Mouse (Mus musculus) E14TG2a.4 (cell line): ENCODE data around the gene Nr4a1.
A peak's percentile ranks its signal among the peaks of the same experiment; 100 is the strongest.

ENCODE experiments used
- H3K27me3 ChIP-seq: 2 replicates; pipeline ENCODE4 v1.6.1; 2014; ENCODE audit warnings: low read length, control low read depth; ENCODE audit not compliant: insufficient read depth
- H3K36me3 ChIP-seq: 2 replicates; pipeline ENCODE4 v1.6.1; 2014; ENCODE audit warnings: low read length, control low read depth; ENCODE audit not compliant: insufficient read depth
- H3K4me1 ChIP-seq: replicated peaks from 2 replicates; pipeline ENCODE4 v1.6.1; 2014; ENCODE audit warnings: low read depth, low read length, control low read depth
- H3K4me3 ChIP-seq: replicated peaks from 2 replicates; pipeline ENCODE4 v1.5.1; 2014; ENCODE audit warnings: mild to moderate bottlenecking, low read length
- H3K9me3 ChIP-seq: 2 replicates; pipeline ENCODE4 v1.6.1; 2014; ENCODE audit warnings: low read length, control low read depth
- CTCF ChIP-seq: conservative IDR thresholded peaks from 2 replicates; pipeline ENCODE4 v1.5.1; 2014; ENCODE audit warnings: low read length
- NANOG ChIP-seq: IDR thresholded peaks from 2 replicates; pipeline ENCODE4 v1.6.1; 2014; ENCODE audit warnings: borderline replicate concordance, low read length, mixed read lengths
- POU5F1 ChIP-seq: IDR thresholded peaks from 2 replicates; pipeline ENCODE4 v1.6.1; 2014; ENCODE audit warnings: low read length, borderline replicate concordance

Gene Nr4a1

GRCm38 (mm10) chr15:101256463-101257206 lies 2.6 kb downstream of the Nr4a1 start:
- Histone ChIP-seq H3K4me1 (peaks cover 81% of the 10 kb centered on the region), H3K9me3 (no peaks in the 10 kb centered on the region), H3K36me3 (peaks cover 32% of the 10 kb centered on the region), H3K27me3 (no peaks in the 10 kb centered on the region), H3K4me3 (peak overlapping the region; percentile 21; the same call in 1 of the 2 replicates)
- no peak for TF ChIP-seq CTCF
- no peak for TF ChIP-seq NANOG
- no peak for TF ChIP-seq POU5F1

GRCm38 (mm10) chr15:101258420-101258819 lies 4.4 kb downstream of the Nr4a1 start:
- H3K4me3 ChIP-seq = no peak overlapping the region
- H3K27me3 ChIP-seq = no peaks in the 10 kb centered on the region
- peaks cover 44% of the 10 kb centered on the region for H3K36me3 ChIP-seq
- H3K4me1 ChIP-seq = peaks cover 90% of the 10 kb centered on the region
- TF ChIP-seq NANOG (no peak), CTCF (no peak), POU5F1 (no peak)
- no peaks in the 10 kb centered on the region for H3K9me3 ChIP-seq

- H3K36me3 ChIP-seq = peaks cover 59% of the 10 kb centered on the region
These were observed 5.9 kb downstream of the Nr4a1 start for GRCm38 (mm10) chr15:101259922-101260321.

GRCm38 (mm10) chr15:101260387-101260786 lies 6.3 kb downstream of the Nr4a1 start:
- peaks cover 59% of the 10 kb centered on the region for H3K36me3 ChIP-seq
- no peaks in the 10 kb centered on the region for H3K9me3 ChIP-seq
- H3K4me3 ChIP-seq = 0 out of 2 replicates have a peak overlapping the region, but pooled peaks have one; percentile 10
- TF ChIP-seq CTCF = no peak
- no peak for TF ChIP-seq NANOG
- no peak for TF ChIP-seq POU5F1
- no peaks in the 10 kb centered on the region for H3K27me3 ChIP-seq
- peaks cover 95% of the 10 kb centered on the region for H3K4me1 ChIP-seq

More at GRCm38 (mm10) chr15:101259922-101260321, 5.9 kb downstream of the Nr4a1 start:
- Histone ChIP-seq H3K9me3 (no peaks in the 10 kb centered on the region), H3K4me1 (peaks cover 95% of the 10 kb centered on the region), H3K27me3 (no peaks in the 10 kb centered on the region), H3K4me3 (no peak overlapping the region)
- TF ChIP-seq NANOG (no peak), POU5F1 (no peak), CTCF (no peak)

- no peak overlapping the region; the same call in 1 of the 2 replicates for H3K4me3 ChIP-seq
- H3K27me3 ChIP-seq = no peaks in the 10 kb centered on the region
- peaks cover 95% of the 10 kb centered on the region for H3K4me1 ChIP-seq
- TF ChIP-seq CTCF (no peak), POU5F1 (no peak), NANOG (no peak)
- peaks cover 59% of the 10 kb centered on the region for H3K36me3 ChIP-seq
- H3K9me3 ChIP-seq = no peaks in the 10 kb centered on the region
These were observed 7.0 kb downstream of the Nr4a1 start for GRCm38 (mm10) chr15:101260874-101261622.

GRCm38 (mm10) chr15:101262502-101262901 lies 8.4 kb downstream of the Nr4a1 start:
- Histone ChIP-seq H3K9me3 (no peaks in the 10 kb centered on the region), H3K4me3 (peak overlapping the region; percentile 20; the same call in 1 of the 2 replicates), H3K36me3 (peaks cover 59% of the 10 kb centered on the region), H3K4me1 (peaks cover 91% of the 10 kb centered on the region), H3K27me3 (no peaks in the 10 kb centered on the region)
- TF ChIP-seq NANOG (no peak), CTCF (no peak), POU5F1 (no peak)

GRCm38 (mm10) chr15:101266132-101266963 lies 12.3 kb downstream of the Nr4a1 start:
- Histone ChIP-seq H3K4me3 (peak overlapping the region; percentile 84), H3K27me3 (no peaks in the 10 kb centered on the region), H3K36me3 (peaks cover 61% of the 10 kb centered on the region), H3K4me1 (peaks cover 96% of the 10 kb centered on the region), H3K9me3 (no peaks in the 10 kb centered on the region)
- no peak for TF ChIP-seq POU5F1
- no peak for TF ChIP-seq CTCF
- no peak for TF ChIP-seq NANOG
